Mouse (Mus musculus) lung, postnatal 0 days (tissue): Measurements from ENCODE around the gene Trim68. TPM values are rescaled to one million over a fixed set of nuclear protein-coding genes. Genes with fewer than 3 reads are reported as not detected.

Experiments used
- ATAC-seq: fragments of 200-750 bp; cut with Nextera tagmentation; 2 replicates; pipeline ENCODE4 v1.8.0; 2017; ENCODE audit warnings: moderate library complexity
- DNase-seq: peaks from one replicate; pipeline ENCODE4 v3.0.0-alpha.2; 2016; ENCODE audit warnings: low spot score
- H3K27ac ChIP-seq: fragments of 300-500 bp; sonication (generic); 2 replicates; pipeline ENCODE4 v1.5.1; 2014; ENCODE audit warnings: antibody characterized with exemption, mild to moderate bottlenecking, low read length, mixed read lengths
- H3K27me3 ChIP-seq: fragments of 300-500 bp; sonication (generic); replicated peaks from 2 replicates; pipeline ENCODE4 v1.6.1; 2014; ENCODE audit warnings: low read length, mixed read lengths; ENCODE audit not compliant: insufficient read depth
- H3K36me3 ChIP-seq: fragments of 300-500 bp; sonication (generic); 2 replicates; pipeline ENCODE4 v1.6.1; 2014; ENCODE audit warnings: low read length, mixed read lengths; ENCODE audit not compliant: insufficient read depth
- H3K4me1 ChIP-seq: fragments of 300-500 bp; sonication (generic); 2 replicates; pipeline ENCODE4 v1.6.1; 2014; ENCODE audit warnings: antibody characterized with exemption, low read depth, low read length, mixed read lengths; ENCODE audit not compliant: insufficient read depth
- H3K4me2 ChIP-seq: fragments of 300-500 bp; sonication (generic); replicated peaks from 2 replicates; pipeline ENCODE4 v1.6.1; 2014; ENCODE audit warnings: low read depth, mild to moderate bottlenecking, low read length, moderate library complexity, mixed read lengths
- H3K4me3 ChIP-seq: fragments of 300-500 bp; sonication (generic); 2 replicates; pipeline ENCODE4 v1.5.1; 2014; ENCODE audit warnings: low read depth, low read length
- H3K9ac ChIP-seq: fragments of 300-500 bp; sonication (generic); replicated peaks from 2 replicates; pipeline ENCODE4 v1.6.1; 2014; ENCODE audit warnings: low read depth, mild to moderate bottlenecking
- H3K9me3 ChIP-seq: fragments of 300-500 bp; sonication (generic); 2 replicates; pipeline ENCODE4 v1.6.1; 2016; ENCODE audit warnings: low read length, mixed read lengths
- CTCF ChIP-seq: IDR thresholded peaks from 2 replicates; pipeline ENCODE4 v1.5.1; 2016; ENCODE audit warnings: antibody characterized with exemption, mild to moderate bottlenecking
- EP300 ChIP-seq: IDR thresholded peaks from 2 replicates; pipeline ENCODE4 v1.6.1; 2016; ENCODE audit warnings: antibody characterized with exemption, mild to moderate bottlenecking, control low read depth
- WGBS: fragments of 180-500 bp; shearing (Covaris S2); extraction: QIAGEN DNeasy Blood & Tissue Kit; methylation state at CpG from one replicate; pipeline ENCODE4 v1.1.7; 2014; 5-methylcytosine and 5-hydroxymethylcytosine counted together
- polyA plus RNA-seq: library from polyadenylated mRNA; unstranded; fragments of >200 nt; fragmentation: Nextera tagmentation; extraction: Ambion mirVana; gene quantifications from 2 replicates; pipeline ENCODE4 v1.2.1, GENCODE M21; 2015

Trim68 gene
- polyA plus RNA-seq, 1 experiment from 2014 or later, result 11.6 TPM

DNA sequence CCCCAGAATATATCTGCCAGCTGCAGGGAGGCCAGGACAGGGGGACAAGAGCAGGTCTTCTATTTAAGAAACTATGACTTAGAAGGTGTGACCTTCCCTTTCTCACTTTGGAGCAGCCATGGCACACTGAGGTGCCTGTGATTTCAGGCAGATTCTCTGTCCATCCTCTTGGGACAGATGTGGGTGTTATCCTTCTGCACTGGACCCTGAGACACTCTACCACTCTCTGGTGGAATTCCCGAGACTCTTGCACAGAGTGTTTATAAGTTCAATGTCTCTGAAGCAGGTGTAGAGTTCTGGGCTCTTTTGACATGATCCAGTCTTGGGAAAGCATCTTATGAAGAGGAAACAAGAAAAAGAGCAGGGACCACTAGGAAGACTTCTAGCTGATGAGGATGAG lies 49.0 kb downstream of the Trim68 start, which contains the start of gene Olfr554:
Olfr554 (plus strand) TSS at position 301 of the 400 bp plus-strand sequence.
- no peak within 1 kb of the TSS for H3K27ac ChIP-seq
- no peak within 1 kb of the TSS for H3K4me2 ChIP-seq
- H3K4me3 ChIP-seq, result no peak within 1 kb of the TSS
- no peaks in the 10 kb centered on the region for H3K27me3 ChIP-seq
- TF ChIP-seq EP300 (no peak), CTCF (no peak)
- 50% methylated on average over 1 of the region's 1 CpGs for WGBS
- H3K9me3 ChIP-seq, result no peaks in the 10 kb centered on the region
- no peak within 1 kb of the TSS for H3K9ac ChIP-seq
- DNase-seq (no peak), ATAC-seq (no peak)
- no peaks in the 10 kb centered on the region for H3K36me3 ChIP-seq
- no peaks in the 10 kb centered on the region for H3K4me1 ChIP-seq

- H3K27me3 ChIP-seq, result no peaks in the 10 kb centered on the region
- no peak for ATAC-seq
- DNase-seq, result peak; percentile 65
- H3K4me2 ChIP-seq, result no peak overlapping the region
- no peaks in the 10 kb centered on the region for H3K9me3 ChIP-seq
- no peaks in the 10 kb centered on the region for H3K4me1 ChIP-seq
- no peaks in the 10 kb centered on the region for H3K36me3 ChIP-seq
- no peak overlapping the region for H3K4me3 ChIP-seq
- no peak overlapping the region for H3K9ac ChIP-seq
- no peak overlapping the region for H3K27ac ChIP-seq
- peak; percentile 74 for TF ChIP-seq CTCF
- no peak for TF ChIP-seq EP300
- WGBS, result 24% methylated on average over 3 of the region's 3 CpGs
Observed at GRCm38 (mm10) chr7:102636665-102637064, 50.5 kb downstream of the Trim68 start.

Other genes with a start within 250 kb of the Trim68 start
- gene Rrm1, start 245.6 kb downstream of the Trim68 start, polyA plus RNA-seq, result 20.7 and 25.2 TPM in 2 replicates
- gene Olfr543, start 205.6 kb downstream of the Trim68 start, polyA plus RNA-seq, result not detected in 2 replicates
- not detected in 2 replicates for gene Olfr544, start 199.0 kb downstream of the Trim68 start, polyA plus RNA-seq
- not detected in 2 replicates for gene Olfr545, start 187.8 kb downstream of the Trim68 start, polyA plus RNA-seq
- not detected in 2 replicates for gene Olfr547, start 152.6 kb downstream of the Trim68 start, polyA plus RNA-seq
- not detected in 2 replicates for gene Olfr548-ps1, start 146.4 kb downstream of the Trim68 start, polyA plus RNA-seq
- not detected in 2 replicates for gene Olfr549, start 137.5 kb downstream of the Trim68 start, polyA plus RNA-seq
- gene Trim21, start 121.8 kb downstream of the Trim68 start, polyA plus RNA-seq, result 0.76 and 0.80 TPM in 2 replicates
- 0.21 TPM in 2 replicates for gene Olfr550, start 115.9 kb downstream of the Trim68 start, polyA plus RNA-seq
- gene Olfr551, start 95.4 kb downstream of the Trim68 start, polyA plus RNA-seq, result not detected in 2 replicates
- not detected in 2 replicates for gene Olfr552, start 89.6 kb downstream of the Trim68 start, polyA plus RNA-seq
- not detected in 2 replicates for gene Olfr553, start 69.1 kb downstream of the Trim68 start, polyA plus RNA-seq
- gene Olfr554, start 48.9 kb downstream of the Trim68 start, polyA plus RNA-seq, result not detected in 2 replicates
- not detected in 2 replicates for gene Olfr555, start 28.5 kb downstream of the Trim68 start, polyA plus RNA-seq
- not detected in 2 replicates for gene Olfr556, start 22.4 kb downstream of the Trim68 start, polyA plus RNA-seq
- gene Olfr557, start 8.6 kb upstream of the Trim68 start, polyA plus RNA-seq, result not detected in 2 replicates
- 0.13 and 0.16 TPM in 2 replicates for gene Olfr558, start 14.9 kb upstream of the Trim68 start, polyA plus RNA-seq
- not detected in 2 replicates for gene Olfr33, start 31.7 kb upstream of the Trim68 start, polyA plus RNA-seq
- not detected in 2 replicates for gene Olfr559, start 40.2 kb upstream of the Trim68 start, polyA plus RNA-seq
- gene Olfr560, start 72.0 kb upstream of the Trim68 start, polyA plus RNA-seq, result not detected in 2 replicates
- gene Olfr78, start 72.1 kb upstream of the Trim68 start, polyA plus RNA-seq, result 0.04 and 0.12 TPM in 2 replicates
- not detected in 2 replicates for gene Olfr561, start 83.9 kb upstream of the Trim68 start, polyA plus RNA-seq
- gene Olfr564, start 116.2 kb upstream of the Trim68 start, polyA plus RNA-seq, result not detected in 2 replicates
- gene Olfr566, start 171.4 kb upstream of the Trim68 start, polyA plus RNA-seq, result not detected in 2 replicates
- gene Olfr568, start 189.8 kb upstream of the Trim68 start, polyA plus RNA-seq, result not detected in 2 replicates
- gene Olfr569, start 203.6 kb upstream of the Trim68 start, polyA plus RNA-seq, result not detected in 2 replicates
- not detected in 2 replicates for gene Olfr570, start 207.2 kb upstream of the Trim68 start, polyA plus RNA-seq
- not detected in 2 replicates for gene Olfr571, start 230.2 kb upstream of the Trim68 start, polyA plus RNA-seq
- not detected in 2 replicates for gene Olfr572, start 237.1 kb upstream of the Trim68 start, polyA plus RNA-seq